Mouse (Mus musculus): ENCODE results near the gene Olfr611. TPM values are rescaled to one million over a fixed set of nuclear protein-coding genes. Genes with fewer than 3 reads are reported as not detected.

Olfr611 gene
- not detected in 2 replicates for polyA plus RNA-seq (2021; fragmentation: Nextera tagmentation)
- long read RNA-seq, experiment 1: 0 reads
- long read RNA-seq, experiment 2: 0 reads

DNA sequence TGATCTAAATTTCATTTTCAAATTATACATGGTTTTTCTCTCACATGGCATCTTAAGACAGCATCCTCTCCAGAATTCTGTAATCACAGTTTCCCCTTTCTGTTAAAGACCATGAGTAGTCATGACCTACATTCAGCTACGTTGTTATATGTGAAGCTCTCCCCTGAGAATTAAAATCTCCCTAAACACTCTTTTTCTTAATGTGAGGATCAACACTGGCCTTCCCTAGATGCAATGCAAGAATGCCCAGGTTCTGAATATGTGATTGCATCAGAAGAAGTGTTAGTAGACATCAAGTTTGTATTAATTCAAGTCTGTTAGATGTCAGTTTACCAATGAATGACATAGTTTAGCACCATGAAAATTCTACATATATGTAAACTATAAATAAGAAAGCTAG lies at the start of gene Olfr611:
TSS of gene Olfr611 (minus strand) at position 101 of the 400 bp plus-strand sequence.

DNA sequence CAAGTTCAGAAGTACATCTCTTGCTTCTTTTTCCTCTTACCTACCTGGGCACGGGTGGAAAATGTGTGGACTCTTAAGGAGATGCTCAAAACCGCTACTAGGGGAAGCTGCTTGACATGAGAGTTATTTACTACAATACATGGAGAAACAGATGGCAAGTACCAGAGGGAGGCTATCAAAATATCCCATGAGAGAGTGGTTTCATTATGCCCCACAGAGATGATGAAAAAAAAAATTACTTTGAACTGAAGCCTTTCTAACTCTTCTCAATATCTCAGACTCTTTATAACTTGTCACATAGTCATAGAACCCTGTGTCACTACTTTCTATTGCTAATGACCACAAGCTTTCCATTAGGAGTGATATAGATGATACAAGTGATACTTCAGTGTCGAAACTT lies 48.4 kb upstream of the Olfr611 start, which contains the start of gene Olfr616:
TSS of gene Olfr616 (minus strand) at position 101 of the 400 bp plus-strand sequence.

DNA sequence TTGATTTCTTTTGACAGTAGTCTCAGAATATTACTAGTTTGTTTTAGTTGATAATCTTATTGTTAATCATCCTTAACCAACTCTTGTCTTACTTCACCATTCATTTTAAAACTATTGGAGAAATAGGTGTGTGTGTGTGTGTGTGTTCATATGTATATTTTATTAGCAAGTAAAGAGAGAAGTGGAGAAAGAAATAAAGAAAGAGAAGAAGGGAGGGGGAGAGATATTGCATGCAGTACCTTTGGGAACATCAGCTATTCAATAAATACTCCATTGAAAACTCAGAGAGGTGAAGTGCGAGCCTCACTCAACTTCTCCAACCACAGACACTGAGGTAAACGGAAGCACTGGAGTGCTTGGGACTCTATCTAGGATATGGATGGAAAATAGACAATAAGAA lies 35.1 kb upstream of the Olfr611 start, which contains the start of gene Olfr615:
TSS of gene Olfr615 (plus strand) at position 301 of the 400 bp plus-strand sequence.

DNA sequence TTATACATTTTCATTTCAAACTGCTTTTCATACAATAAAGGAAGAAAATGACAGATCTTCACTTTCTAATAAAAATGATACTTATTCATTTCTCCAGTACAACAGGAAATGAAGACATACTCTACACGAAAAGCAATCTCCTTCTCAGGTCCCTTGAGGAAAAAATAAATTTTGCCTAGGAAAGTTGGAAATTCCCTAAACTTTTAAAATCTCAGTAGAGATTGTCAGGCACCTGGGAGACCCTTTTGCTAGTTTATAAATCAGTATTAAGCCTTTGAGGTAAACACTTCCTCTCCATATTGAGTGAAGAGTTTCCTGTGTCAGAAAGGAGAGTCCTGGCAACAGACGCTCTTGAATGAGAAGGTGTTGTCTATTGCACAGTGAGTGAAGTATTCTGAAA lies 27.1 kb upstream of the Olfr611 start, which contains the start of gene Olfr613:
TSS of gene Olfr613 (plus strand) at position 301 of the 400 bp plus-strand sequence.

DNA sequence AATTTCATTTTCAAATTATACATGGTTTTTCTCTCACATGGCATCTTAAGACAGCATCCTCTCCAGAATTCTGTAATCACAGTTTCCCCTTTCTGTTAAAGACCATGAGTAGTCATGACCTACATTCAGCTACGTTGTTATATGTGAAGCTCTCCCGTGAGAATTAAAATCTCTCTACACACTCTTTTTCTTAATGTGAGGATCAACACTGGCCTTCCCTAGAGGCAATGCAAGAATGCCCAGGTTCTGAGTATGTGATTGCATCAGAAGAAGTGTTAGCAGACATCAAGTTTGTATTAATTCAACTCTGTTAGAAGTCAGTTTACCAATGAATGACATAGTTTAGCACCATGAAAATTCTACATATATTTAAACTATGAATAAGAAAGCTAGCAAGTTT lies 22.0 kb upstream of the Olfr611 start, which contains the start of gene Olfr612:
TSS of gene Olfr612 (minus strand) at position 101 of the 400 bp plus-strand sequence.

DNA sequence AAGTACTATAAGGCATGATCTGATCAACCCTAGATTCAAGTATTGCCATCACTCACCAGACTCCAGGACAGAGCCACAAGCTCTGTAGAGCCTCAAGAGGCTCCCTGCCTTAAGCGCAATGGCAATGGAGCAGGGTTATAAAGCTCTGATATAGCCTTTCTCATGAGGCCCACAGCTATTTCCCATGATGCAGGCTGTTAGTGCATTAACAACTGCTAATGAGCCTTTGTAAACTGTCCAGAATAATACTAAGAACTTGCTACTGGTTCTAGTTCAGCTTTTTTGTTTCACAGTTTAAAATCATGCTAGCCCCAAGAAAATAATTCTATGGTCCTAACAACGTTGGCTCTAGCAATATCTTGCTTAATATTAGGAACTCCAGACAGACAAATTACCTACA lies 8.6 kb downstream of the Olfr611 start, which contains the start of gene Olfr610:
TSS of gene Olfr610 (minus strand) at position 101 of the 400 bp plus-strand sequence.

DNA sequence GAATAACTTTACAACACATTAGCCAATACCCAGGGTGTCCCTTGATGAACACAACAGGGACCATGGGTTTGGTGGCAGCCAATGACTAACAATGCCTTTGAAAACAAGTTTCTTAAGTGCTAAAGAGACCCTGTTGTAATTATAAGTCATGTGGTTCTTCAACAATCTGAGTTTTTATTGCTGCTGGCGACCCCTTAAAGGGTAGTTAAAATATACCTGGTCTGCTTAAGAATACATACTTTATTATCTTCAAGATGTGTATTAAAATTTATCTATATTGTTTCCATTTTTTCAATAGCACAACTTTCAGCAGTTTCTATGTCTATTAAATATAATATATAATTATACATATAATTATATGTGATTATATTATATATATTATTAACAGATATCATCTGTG lies 22.7 kb downstream of the Olfr611 start, which contains the start of gene Olfr609:
TSS of gene Olfr609 (minus strand) at position 101 of the 400 bp plus-strand sequence.

DNA sequence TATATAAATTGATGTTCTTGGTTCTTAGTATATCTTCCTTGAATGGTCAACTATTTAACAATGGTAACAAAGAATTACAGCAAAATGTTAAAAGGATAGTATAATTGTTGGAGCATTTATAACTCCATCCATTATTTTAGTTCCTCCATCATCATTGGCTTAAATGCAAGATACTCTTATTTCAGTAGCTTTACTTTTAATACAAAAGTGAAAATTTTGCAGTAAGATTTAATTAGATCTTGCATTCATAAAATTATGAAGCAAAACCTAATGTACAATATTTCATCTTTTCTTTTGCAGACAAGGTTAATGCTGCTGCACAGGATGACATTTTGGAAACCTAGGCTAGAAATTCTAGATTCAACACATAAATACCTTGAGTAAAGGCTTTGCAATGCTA lies 51.1 kb downstream of the Olfr611 start, which contains the start of gene Olfr608:
TSS of gene Olfr608 (plus strand) at position 301 of the 400 bp plus-strand sequence.

Other genes with a start within 250 kb of the Olfr611 start
- gene Olfr596, start 215.2 kb downstream of the Olfr611 start, polyA plus RNA-seq (2021; fragmentation: Nextera tagmentation): not detected in 2 replicates
- gene Olfr597, start 204.5 kb downstream of the Olfr611 start, polyA plus RNA-seq (2021; fragmentation: Nextera tagmentation): not detected in 2 replicates
- gene Olfr598, start 197.3 kb downstream of the Olfr611 start, polyA plus RNA-seq (2021; fragmentation: Nextera tagmentation): not detected in 2 replicates
- gene Olfr599, start 184.9 kb downstream of the Olfr611 start, polyA plus RNA-seq (2021; fragmentation: Nextera tagmentation): not detected in 2 replicates
- not detected in 2 replicates for gene Olfr600, start 171.2 kb downstream of the Olfr611 start, polyA plus RNA-seq (2021; fragmentation: Nextera tagmentation)
- not detected in 2 replicates for gene Olfr601, start 158.2 kb downstream of the Olfr611 start, polyA plus RNA-seq (2021; fragmentation: Nextera tagmentation)
- not detected in 2 replicates for gene Olfr603, start 134.7 kb downstream of the Olfr611 start, polyA plus RNA-seq (2021; fragmentation: Nextera tagmentation)
- not detected in 2 replicates for gene Usp17lc, start 105.8 kb downstream of the Olfr611 start, polyA plus RNA-seq (2021; fragmentation: Nextera tagmentation)
- gene Olfr605, start 75.4 kb downstream of the Olfr611 start, polyA plus RNA-seq (2021; fragmentation: Nextera tagmentation): not detected in 2 replicates
- gene Olfr606, start 71.8 kb downstream of the Olfr611 start, polyA plus RNA-seq (2021; fragmentation: Nextera tagmentation): not detected in 2 replicates
- not detected in 2 replicates for gene Olfr607, start 56.7 kb downstream of the Olfr611 start, polyA plus RNA-seq (2021; fragmentation: Nextera tagmentation)
- gene Olfr608, start 51.0 kb downstream of the Olfr611 start, polyA plus RNA-seq (2021; fragmentation: Nextera tagmentation): not detected in 2 replicates
- gene Olfr609, start 22.8 kb downstream of the Olfr611 start, polyA plus RNA-seq (2021; fragmentation: Nextera tagmentation): not detected in 2 replicates
- gene Olfr610, start 8.7 kb downstream of the Olfr611 start, polyA plus RNA-seq (2021; fragmentation: Nextera tagmentation): not detected in 2 replicates
- not detected in 2 replicates for gene Olfr612, start 21.9 kb upstream of the Olfr611 start, polyA plus RNA-seq (2021; fragmentation: Nextera tagmentation)
- gene Olfr613, start 27.2 kb upstream of the Olfr611 start, polyA plus RNA-seq (2021; fragmentation: Nextera tagmentation): not detected in 2 replicates
- not detected in 2 replicates for gene Olfr615, start 35.2 kb upstream of the Olfr611 start, polyA plus RNA-seq (2021; fragmentation: Nextera tagmentation)
- not detected in 2 replicates for gene Olfr616, start 48.3 kb upstream of the Olfr611 start, polyA plus RNA-seq (2021; fragmentation: Nextera tagmentation)
- gene Olfr617, start 52.2 kb upstream of the Olfr611 start, polyA plus RNA-seq (2021; fragmentation: Nextera tagmentation): not detected in 2 replicates
- not detected in 2 replicates for gene Olfr618, start 69.3 kb upstream of the Olfr611 start, polyA plus RNA-seq (2021; fragmentation: Nextera tagmentation)
- gene Olfr619, start 79.7 kb upstream of the Olfr611 start, polyA plus RNA-seq (2021; fragmentation: Nextera tagmentation): not detected in 2 replicates
- gene Olfr620, start 91.7 kb upstream of the Olfr611 start, polyA plus RNA-seq (2021; fragmentation: Nextera tagmentation): not detected in 2 replicates
- gene Olfr622, start 121.9 kb upstream of the Olfr611 start, polyA plus RNA-seq (2021; fragmentation: Nextera tagmentation): not detected in 2 replicates
- gene Olfr623, start 142.9 kb upstream of the Olfr611 start, polyA plus RNA-seq (2021; fragmentation: Nextera tagmentation): not detected in 2 replicates
- gene Olfr624, start 150.3 kb upstream of the Olfr611 start, polyA plus RNA-seq (2021; fragmentation: Nextera tagmentation): not detected in 2 replicates
- not detected in 2 replicates for gene Olfr625-ps1, start 161.9 kb upstream of the Olfr611 start, polyA plus RNA-seq (2021; fragmentation: Nextera tagmentation)
- gene Olfr243, start 193.8 kb upstream of the Olfr611 start, polyA plus RNA-seq (2021; fragmentation: Nextera tagmentation): not detected in 2 replicates
- not detected in 2 replicates for gene Olfr628, start 209.5 kb upstream of the Olfr611 start, polyA plus RNA-seq (2021; fragmentation: Nextera tagmentation)
- not detected in 2 replicates for gene Olfr629, start 224.1 kb upstream of the Olfr611 start, polyA plus RNA-seq (2021; fragmentation: Nextera tagmentation)
- not detected in 2 replicates for gene Olfr630, start 236.5 kb upstream of the Olfr611 start, polyA plus RNA-seq (2021; fragmentation: Nextera tagmentation)

Measured in layer of hippocampus, adult 6 months (tissue).